In the genomic region with DNA sequence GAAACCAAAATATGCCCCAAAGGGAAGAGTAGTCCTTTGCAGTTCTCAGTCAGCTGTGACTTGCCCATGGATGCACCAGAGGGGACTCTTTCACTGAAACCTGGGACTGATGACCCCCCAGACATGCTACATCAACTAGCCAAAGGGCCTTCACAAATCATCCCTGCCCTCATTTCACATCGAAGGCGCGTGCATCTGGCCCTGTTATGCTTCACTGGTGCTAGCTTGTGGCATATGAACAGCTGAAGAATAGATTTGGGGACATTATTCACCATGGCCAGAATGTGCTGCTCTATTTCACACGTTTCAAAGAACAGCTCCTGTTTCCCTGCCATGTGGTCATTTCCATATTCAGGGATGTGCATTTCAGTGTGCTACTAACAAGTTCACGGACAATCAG, we compare ENCODE assay signal across 19 mouse cellular contexts.
DNase-seq lines count a peak whose midpoint lies in the region; ATAC-seq and TF ChIP-seq lines count a peak whose summit lies in the region.
"Had no signal": no experiment of that assay in that cellular context is flagged by ENCODE, and none has a peak within 500 bp of the region (broad histone marks: within the 10 kb centered on the region; RNA-seq: fewer than 3 reads in every experiment).

No protein-coding gene starts in this region.

- ATAC-seq in midbrain, embryonic 13.5 days: no peak
- no peak for ATAC-seq in midbrain, embryonic 14.5 days (ENCODE audit: low FRiP score, low TSS enrichment)
- no peak for ATAC-seq in kidney, embryonic 16.5 days (ENCODE audit: low FRiP score, low TSS enrichment)
- no peak for ATAC-seq in intestine, embryonic 16.5 days

- TF ChIP-seq POLR2A in kidney, adult 2 months (IDR thresholded peaks at IDR 0.05; ENCODE audit: low read depth, low read length): no peak

- DNase-seq in cerebellum, postnatal 10 days: peak; percentile 53 to 58
- DNase-seq in cerebellum, adult 11-12 months: no peak
- no peak for DNase-seq in midbrain, embryonic 14.5 days
- DNase-seq in mesoderm, embryonic 11.5 days (ENCODE audit: low read depth, low spot score): peak; percentile 22
- no peak for DNase-seq in kidney, adult 2 months
- DNase-seq: adrenal gland, postnatal 10 days; B cell, adult 2 months; gastrocnemius, postnatal 25 days; heart, postnatal 36 days; kidney, adult 9 months; liver; lung, adult 2 months; right cerebral cortex, adult 18-20 months had no signal

- no peak for TF ChIP-seq CTCF in kidney, adult 2 months (conservative IDR thresholded peaks at IDR 0.05; ENCODE audit: insufficient read depth, insufficient read length, low read depth, low read length)

- no peak overlapping the region for H3K4me2 ChIP-seq in midbrain, embryonic 13.5 days (replicated peaks)
- no peak overlapping the region for H3K4me2 ChIP-seq in midbrain, embryonic 14.5 days (ENCODE audit: low read length)
- no peak overlapping the region for H3K4me2 ChIP-seq in kidney, embryonic 16.5 days (replicated peaks; ENCODE audit: low read depth, low read length)
- H3K4me2 ChIP-seq in intestine, embryonic 16.5 days (ENCODE audit: low read depth, low read length): no peak overlapping the region
- H3K4me2 ChIP-seq: embryonic facial prominence, embryonic 12.5 days had no signal

- no peaks in the 10 kb centered on the region for H3K36me3 ChIP-seq in midbrain, embryonic 13.5 days
- H3K36me3 ChIP-seq in midbrain, embryonic 14.5 days (ENCODE audit: control insufficient read depth, insufficient read depth, low read length): no peaks in the 10 kb centered on the region
- H3K36me3 ChIP-seq in kidney, embryonic 16.5 days (ENCODE audit: insufficient read depth, low read length): no peaks in the 10 kb centered on the region
- no peaks in the 10 kb centered on the region for H3K36me3 ChIP-seq in intestine, embryonic 16.5 days (ENCODE audit: control insufficient read depth, insufficient read depth, low read length)
- H3K36me3 ChIP-seq in kidney, adult 2 months (ENCODE audit: control insufficient read depth, insufficient read depth, low read length): no peaks in the 10 kb centered on the region
- H3K36me3 ChIP-seq: embryonic facial prominence, embryonic 12.5 days; heart, embryonic 10.5 days had no signal

- H3K27ac ChIP-seq in midbrain, embryonic 13.5 days: peak overlapping the region; percentile 44; the same call in 1 of the 2 replicates
- H3K27ac ChIP-seq in midbrain, embryonic 14.5 days (replicated peaks; ENCODE audit: low read depth, low read length): no peak overlapping the region
- H3K27ac ChIP-seq in kidney, embryonic 16.5 days (ENCODE audit: low read length): no peak overlapping the region
- no peak overlapping the region for H3K27ac ChIP-seq in intestine, embryonic 16.5 days (ENCODE audit: low read length)
- H3K27ac ChIP-seq in kidney, adult 2 months (ENCODE audit: insufficient read depth, low read depth, low read length): no peak overlapping the region
- H3K27ac ChIP-seq: embryonic facial prominence, embryonic 12.5 days; heart, embryonic 10.5 days; stomach, postnatal 0 days had no signal

- H3K4me3 ChIP-seq in midbrain, embryonic 13.5 days (replicated peaks): no peak overlapping the region
- H3K4me3 ChIP-seq in midbrain, embryonic 14.5 days (replicated peaks; ENCODE audit: low read depth, low read length): no peak overlapping the region
- H3K4me3 ChIP-seq in kidney, embryonic 16.5 days (ENCODE audit: low read length): no peak overlapping the region
- no peak overlapping the region for H3K4me3 ChIP-seq in intestine, embryonic 16.5 days (ENCODE audit: low read length)
- no peak overlapping the region for H3K4me3 ChIP-seq in kidney, adult 2 months (ENCODE audit: insufficient read depth, low read depth, low read length)
- H3K4me3 ChIP-seq: embryonic facial prominence, embryonic 12.5 days; heart, embryonic 10.5 days had no signal

- H3K9me3 ChIP-seq in midbrain, embryonic 13.5 days: no peaks in the 10 kb centered on the region
- no peaks in the 10 kb centered on the region for H3K9me3 ChIP-seq in midbrain, embryonic 14.5 days (ENCODE audit: control insufficient read depth, low read length)
- no peaks in the 10 kb centered on the region for H3K9me3 ChIP-seq in kidney, embryonic 16.5 days (ENCODE audit: low read length)
- no peaks in the 10 kb centered on the region for H3K9me3 ChIP-seq in intestine, embryonic 16.5 days (ENCODE audit: control insufficient read depth, low read length)
- H3K9me3 ChIP-seq: embryonic facial prominence, embryonic 12.5 days; heart, embryonic 10.5 days had no signal

- 68% methylated on average over 5 of the region's 5 CpGs for WGBS in midbrain, embryonic 13.5 days
- WGBS in midbrain, embryonic 14.5 days: 61% methylated on average over 5 of the region's 5 CpGs
- 58% methylated on average over 5 of the region's 5 CpGs for WGBS in kidney, embryonic 16.5 days
- 82% methylated on average over 5 of the region's 5 CpGs for WGBS in intestine, embryonic 16.5 days
- WGBS in kidney, adult 2 months: 40% methylated on average over 5 of the region's 5 CpGs

- H3K27me3 ChIP-seq in midbrain, embryonic 13.5 days: no peaks in the 10 kb centered on the region
- no peaks in the 10 kb centered on the region for H3K27me3 ChIP-seq in midbrain, embryonic 14.5 days (ENCODE audit: control insufficient read depth, insufficient read depth, low read length)
- H3K27me3 ChIP-seq in kidney, embryonic 16.5 days (ENCODE audit: insufficient read depth, low read length): no peaks in the 10 kb centered on the region
- no peaks in the 10 kb centered on the region for H3K27me3 ChIP-seq in intestine, embryonic 16.5 days (replicated peaks; ENCODE audit: control insufficient read depth, insufficient read depth, low read length)
- H3K27me3 ChIP-seq in kidney, adult 2 months (replicated peaks; ENCODE audit: control insufficient read depth, insufficient read depth, low read length): no peaks in the 10 kb centered on the region
- H3K27me3 ChIP-seq: embryonic facial prominence, embryonic 12.5 days had no signal

- no peak overlapping the region for H3K9ac ChIP-seq in midbrain, embryonic 13.5 days (replicated peaks)
- H3K9ac ChIP-seq in midbrain, embryonic 14.5 days (replicated peaks; ENCODE audit: low read length): no peak overlapping the region
- H3K9ac ChIP-seq in kidney, embryonic 16.5 days (replicated peaks; ENCODE audit: low read length): no peak overlapping the region
- H3K9ac ChIP-seq in intestine, embryonic 16.5 days (ENCODE audit: low read depth, low read length): no peak overlapping the region
- H3K9ac ChIP-seq: embryonic facial prominence, embryonic 12.5 days had no signal

- H3K4me1 ChIP-seq in midbrain, embryonic 13.5 days (replicated peaks): no peaks in the 10 kb centered on the region
- H3K4me1 ChIP-seq in midbrain, embryonic 14.5 days (ENCODE audit: control insufficient read depth, insufficient read depth, low read length): no peaks in the 10 kb centered on the region
- no peaks in the 10 kb centered on the region for H3K4me1 ChIP-seq in kidney, embryonic 16.5 days (ENCODE audit: insufficient read depth, low read length)
- H3K4me1 ChIP-seq in intestine, embryonic 16.5 days (ENCODE audit: control insufficient read depth, insufficient read depth, low read length): no peaks in the 10 kb centered on the region
- H3K4me1 ChIP-seq in kidney, adult 2 months (ENCODE audit: control insufficient read depth, insufficient read depth, low read length): no peaks in the 10 kb centered on the region
- H3K4me1 ChIP-seq: embryonic facial prominence, embryonic 12.5 days; heart, embryonic 10.5 days had no signal

Comparison
In these comparisons a context has a peak if more than half of its experiments do, and no peak if none do; other contexts are left out.
1. DNase-seq: peak in cerebellum, postnatal 10 days (2 of 2) and mesoderm, embryonic 11.5 days (single experiment); none in cerebellum, adult 11-12 months (single experiment), midbrain, embryonic 14.5 days (single experiment) and kidney, adult 2 months (single experiment).